Mouse (Mus musculus) natural killer cell, adult 2 months (primary cell): ENCODE measurements around the gene Sfmbt1.

Experiments used
- DNase-seq, 2 experiments: peaks; one replicate each; pipeline ENCODE4 v3.0.0; 2022; ENCODE audit warnings: low spot score in 2 of 2

The Sfmbt1 gene

GRCm38 (mm10) chr14:30714799-30715617 is at the start of gene Sfmbt1:
Gene Sfmbt1 (plus strand): TSS chr14:30714849.
- peak in 1 of 2 experiments; percentile 61 for DNase-seq

- no peak for DNase-seq
Measured at GRCm38 (mm10) chr14:30666061-30666460, 48.6 kb upstream of the Sfmbt1 start.

GRCm38 (mm10) chr14:30666604-30667003 is 48.0 kb upstream of the Sfmbt1 start:
- DNase-seq: no peak

- DNase-seq: no peak
Measured at GRCm38 (mm10) chr14:30670161-30670560, 44.5 kb upstream of the Sfmbt1 start.

GRCm38 (mm10) chr14:30671095-30671985 is 43.3 kb upstream of the Sfmbt1 start:
- no peak for DNase-seq

- DNase-seq: peak; percentile 71 to 88
Measured at GRCm38 (mm10) chr14:30671986-30672312, 42.7 kb upstream of the Sfmbt1 start.

GRCm38 (mm10) chr14:30674947-30675346 is 39.7 kb upstream of the Sfmbt1 start:
- no peak for DNase-seq

- no peak for DNase-seq
Measured at GRCm38 (mm10) chr14:30682131-30682530, 32.5 kb upstream of the Sfmbt1 start.

- DNase-seq: no peak
Measured at GRCm38 (mm10) chr14:30690685-30691084, 24.0 kb upstream of the Sfmbt1 start.

- no peak for DNase-seq
Measured at GRCm38 (mm10) chr14:30692439-30692838, 22.2 kb upstream of the Sfmbt1 start.

- DNase-seq: no peak
Measured at GRCm38 (mm10) chr14:30694786-30695185, 19.9 kb upstream of the Sfmbt1 start.

- no peak for DNase-seq
Measured at GRCm38 (mm10) chr14:30695609-30696008, 19.0 kb upstream of the Sfmbt1 start.

GRCm38 (mm10) chr14:30697407-30698052 is 17.1 kb upstream of the Sfmbt1 start:
- DNase-seq: no peak

- DNase-seq: peak in 1 of 2 experiments; percentile 24
Measured at GRCm38 (mm10) chr14:30699656-30700055, 15.0 kb upstream of the Sfmbt1 start.

- DNase-seq: no peak
Measured at GRCm38 (mm10) chr14:30702512-30702911, 12.1 kb upstream of the Sfmbt1 start.

GRCm38 (mm10) chr14:30703079-30703478 is 11.6 kb upstream of the Sfmbt1 start:
- DNase-seq: no peak

GRCm38 (mm10) chr14:30704098-30704855 is 10.4 kb upstream of the Sfmbt1 start:
- no peak for DNase-seq

GRCm38 (mm10) chr14:30711892-30712291 is 2.8 kb upstream of the Sfmbt1 start:
- no peak for DNase-seq

GRCm38 (mm10) chr14:30713769-30714168 is 880 bp upstream of the Sfmbt1 start:
- DNase-seq: no peak

- DNase-seq: peak in 1 of 2 experiments; percentile 77
Measured at GRCm38 (mm10) chr14:30715618-30716050, 985 bp downstream of the Sfmbt1 start.
